Mouse (Mus musculus) limb, embryonic 15.5 days (tissue): Measurements from ENCODE around the gene Ddn. TPM values are rescaled to one million over a fixed set of nuclear protein-coding genes. Genes with fewer than 3 reads are reported as not detected.

ENCODE experiments used
- ATAC-seq: fragments of 200-750 bp; cut with Nextera tagmentation; 2 replicates; pipeline ENCODE4 v1.8.0; 2017; ENCODE audit warnings: low read depth, moderate TSS enrichment; ENCODE audit not compliant: insufficient number of reproducible peaks, low FRiP score, low TSS enrichment
- H3K27ac ChIP-seq: fragments of 300-500 bp; sonication (generic); 2 replicates; pipeline ENCODE4 v1.5.1; 2015; ENCODE audit warnings: moderate library complexity, mild to moderate bottlenecking, inconsistent platforms
- H3K27me3 ChIP-seq: fragments of 300-500 bp; sonication (generic); 2 replicates; pipeline ENCODE4 v1.6.1; 2015; ENCODE audit warnings: inconsistent platforms
- H3K36me3 ChIP-seq: fragments of 300-500 bp; sonication (generic); 2 replicates; pipeline ENCODE4 v1.6.1; 2015; ENCODE audit warnings: inconsistent platforms
- H3K4me1 ChIP-seq: fragments of 300-500 bp; sonication (generic); 2 replicates; pipeline ENCODE4 v1.6.1; 2015; ENCODE audit warnings: inconsistent platforms
- H3K4me2 ChIP-seq: fragments of 300-500 bp; sonication (generic); 2 replicates; pipeline ENCODE4 v1.6.1; 2015; ENCODE audit warnings: mild to moderate bottlenecking, inconsistent platforms
- H3K4me3 ChIP-seq: fragments of 300-500 bp; sonication (generic); 2 replicates; pipeline ENCODE4 v1.5.1; 2015; ENCODE audit warnings: mild to moderate bottlenecking, inconsistent platforms
- H3K9ac ChIP-seq: fragments of 300-500 bp; sonication (generic); 2 replicates; pipeline ENCODE4 v1.6.1; 2015; ENCODE audit warnings: inconsistent platforms
- H3K9me3 ChIP-seq: fragments of 300-500 bp; sonication (generic); 2 replicates; pipeline ENCODE4 v1.6.1; 2016; ENCODE audit warnings: inconsistent platforms
- WGBS: fragments of 180-500 bp; shearing (Covaris S2); methylation state at CpG from one replicate; pipeline ENCODE4 v1.1.7; 2015; 5-methylcytosine and 5-hydroxymethylcytosine counted together
- polyA plus RNA-seq: library from polyadenylated mRNA; unstranded; fragments of >200 nt; fragmentation: Nextera tagmentation; extraction: Ambion mirVana; gene quantifications from 2 replicates; pipeline ENCODE4 v1.2.1, GENCODE M21; 2015

Ddn gene
- polyA plus RNA-seq, 1 experiment from 2014 or later = 0.15 TPM

DNA sequence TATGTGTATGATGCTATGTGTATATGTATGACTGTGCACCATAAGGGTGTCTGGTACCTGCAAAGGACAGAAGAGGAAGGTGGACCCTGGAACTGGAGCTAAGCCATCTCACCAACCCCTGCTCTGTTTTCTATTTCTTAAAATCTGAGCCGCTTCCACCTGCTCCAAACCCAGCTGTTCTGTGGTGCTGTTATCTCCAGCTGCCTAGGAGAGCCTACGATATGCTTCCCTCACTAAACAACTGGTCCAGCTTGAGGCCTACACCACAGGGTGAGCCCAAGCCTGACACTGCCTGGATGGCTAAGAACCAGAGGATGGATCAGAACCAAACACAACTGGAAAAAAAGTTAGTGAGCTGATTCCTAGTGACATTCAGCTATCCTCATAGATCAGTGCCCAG is 55.2 kb downstream of the Ddn start:
- no peak overlapping the region for H3K27ac ChIP-seq
- 91% methylated on average over 2 of the region's 2 CpGs for WGBS
- ATAC-seq = no peak; the same call in 1 of the 2 replicates
- 0 out of 2 replicates have a peak, but pooled peaks cover 2% of the 10 kb centered on the region for H3K4me1 ChIP-seq
- H3K9ac ChIP-seq = no peak overlapping the region
- no peak overlapping the region for H3K4me3 ChIP-seq
- H3K36me3 ChIP-seq = peaks cover 19% of the 10 kb centered on the region; the same call in 1 of the 2 replicates
- H3K4me2 ChIP-seq = no peak overlapping the region
- no peaks in the 10 kb centered on the region for H3K9me3 ChIP-seq
- no peaks in the 10 kb centered on the region for H3K27me3 ChIP-seq

Other genes with a start within 250 kb of the Ddn start
- gene Ccnt1, start 238.6 kb downstream of the Ddn start, polyA plus RNA-seq = 50.8 and 55.2 TPM in 2 replicates
- not detected in 2 replicates for gene 4930415O20Rik, start 238.5 kb downstream of the Ddn start, polyA plus RNA-seq
- 15.1 and 15.8 TPM in 2 replicates for gene Adcy6, start 199.4 kb downstream of the Ddn start, polyA plus RNA-seq
- 41.4 and 46.6 TPM in 2 replicates for gene Cacnb3, start 178.7 kb downstream of the Ddn start, polyA plus RNA-seq
- gene Ddx23, start 146.6 kb downstream of the Ddn start, polyA plus RNA-seq = 18.5 and 24.7 TPM in 2 replicates
- 0.71 and 0.95 TPM in 2 replicates for gene Rnd1, start 132.0 kb downstream of the Ddn start, polyA plus RNA-seq
- 0.65 and 0.74 TPM in 2 replicates for gene Ccdc65, start 101.3 kb downstream of the Ddn start, polyA plus RNA-seq
- 90.0 and 101 TPM in 2 replicates for gene Fkbp11, start 81.3 kb downstream of the Ddn start, polyA plus RNA-seq
- 41.7 and 49.3 TPM in 2 replicates for gene Arf3, start 46.3 kb downstream of the Ddn start, polyA plus RNA-seq
- gene Wnt10b, start 31.3 kb downstream of the Ddn start, polyA plus RNA-seq = 6.0 and 7.0 TPM in 2 replicates
- 0.06 and 0.14 TPM in 2 replicates for gene Wnt1, start 19.6 kb downstream of the Ddn start, polyA plus RNA-seq
- 91.4 and 94.3 TPM in 2 replicates for gene Prkag1, start 22.0 kb upstream of the Ddn start, polyA plus RNA-seq
- 11.8 and 13.7 TPM in 2 replicates for gene Kmt2d, start 61.7 kb upstream of the Ddn start, polyA plus RNA-seq
- gene Rhebl1, start 85.0 kb upstream of the Ddn start, polyA plus RNA-seq = 14.1 and 14.2 TPM in 2 replicates
- 1.8 and 2.7 TPM in 2 replicates for gene Dhh, start 89.0 kb upstream of the Ddn start, polyA plus RNA-seq
- gene Lmbr1l, start 108.7 kb upstream of the Ddn start, polyA plus RNA-seq = 19.7 and 21.8 TPM in 2 replicates
- 1,374 and 1,490 TPM in 2 replicates for gene Tuba1b, start 125.1 kb upstream of the Ddn start, polyA plus RNA-seq
- not detected in 2 replicates for gene Gm49450, start 144.1 kb upstream of the Ddn start, polyA plus RNA-seq
- gene Tuba1a, start 144.2 kb upstream of the Ddn start, polyA plus RNA-seq = 1,206 and 1,410 TPM in 2 replicates
- gene Tuba1c, start 220.4 kb upstream of the Ddn start, polyA plus RNA-seq = 138 and 145 TPM in 2 replicates
- gene Prph, start 245.7 kb upstream of the Ddn start, polyA plus RNA-seq = 2.4 and 2.8 TPM in 2 replicates